Mouse (Mus musculus) left cerebral cortex, postnatal 10 days (tissue): ENCODE data around the gene Pced1b. TPM values are rescaled to one million over a fixed set of nuclear protein-coding genes. Genes with fewer than 3 reads are reported as not detected.

Experiments
- DNase-seq, 2 experiments: peaks; one replicate each; pipeline ENCODE4 v3.0.0; 2021 to 2022; ENCODE audit warnings: low spot score in 2 of 2, mixed read lengths in 1 of 2; ENCODE audit errors: extremely low spot score in 1 of 2
- intact Hi-C: fragments of 180-260 bp; cut with DNase I; formaldehyde crosslinking; loops from one replicate; pipeline ENCODE4 v1.15.1; 2025
- total RNA-seq, 2 experiments: library from RNA; stranded (reverse); gene quantifications; 2 replicates each; pipeline ENCODE4 v1.2.3; 2021

Gene Pced1b
- total RNA-seq, 2 experiments from 2014 or later: 7.0 to 7.2 TPM

GRCm38 (mm10) chr15:97318365-97319001 is 71.6 kb downstream of the Pced1b start:
- no peak for DNase-seq
- intact Hi-C loops: no loop called here

GRCm38 (mm10) chr15:97322821-97323220 is 75.9 kb downstream of the Pced1b start:
- no peak for DNase-seq
- intact Hi-C loops: no loop called here

DNA sequence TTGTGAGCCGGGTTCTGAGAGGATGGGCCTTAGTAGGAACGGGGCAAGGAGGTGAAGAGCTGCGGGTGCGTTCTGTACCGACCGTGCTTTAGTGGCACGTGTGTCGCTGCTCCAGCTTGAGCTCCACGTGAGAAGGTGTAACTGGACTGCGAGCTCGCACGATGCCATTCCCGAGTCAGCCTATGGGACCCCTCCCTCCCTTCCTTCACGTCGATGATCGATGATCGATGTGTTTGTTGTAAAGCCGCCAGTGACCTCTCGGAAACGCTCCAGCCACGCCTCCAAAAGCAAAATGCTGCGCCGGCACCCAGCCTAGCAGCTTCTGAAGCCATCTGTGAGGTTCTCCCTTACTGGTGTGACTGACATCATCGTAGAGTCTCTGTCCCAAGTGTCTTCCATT is 76.6 kb downstream of the Pced1b start:
- no peak for DNase-seq
- intact Hi-C loops: no loop called here

DNA sequence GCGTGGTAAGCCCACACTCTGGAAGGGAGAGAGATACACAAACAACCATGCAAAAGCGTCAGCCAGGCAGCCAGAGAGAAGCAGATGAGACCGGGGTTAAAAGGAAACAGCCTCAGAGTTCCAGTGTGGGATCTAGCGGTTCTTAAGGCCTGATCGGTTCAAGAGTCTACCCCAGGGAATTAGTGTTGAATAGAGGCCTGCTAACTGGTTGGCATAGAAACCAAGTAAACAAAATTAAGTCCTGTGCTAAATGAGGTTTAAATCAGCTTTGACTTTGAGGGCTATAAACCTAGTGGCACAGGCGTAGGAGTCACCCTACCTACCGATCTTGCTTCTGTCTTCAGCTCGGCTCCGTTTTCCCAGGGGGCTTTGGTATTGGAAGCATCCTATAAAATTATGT is 77.4 kb downstream of the Pced1b start:
- intact Hi-C loops: no loop called here

DNA sequence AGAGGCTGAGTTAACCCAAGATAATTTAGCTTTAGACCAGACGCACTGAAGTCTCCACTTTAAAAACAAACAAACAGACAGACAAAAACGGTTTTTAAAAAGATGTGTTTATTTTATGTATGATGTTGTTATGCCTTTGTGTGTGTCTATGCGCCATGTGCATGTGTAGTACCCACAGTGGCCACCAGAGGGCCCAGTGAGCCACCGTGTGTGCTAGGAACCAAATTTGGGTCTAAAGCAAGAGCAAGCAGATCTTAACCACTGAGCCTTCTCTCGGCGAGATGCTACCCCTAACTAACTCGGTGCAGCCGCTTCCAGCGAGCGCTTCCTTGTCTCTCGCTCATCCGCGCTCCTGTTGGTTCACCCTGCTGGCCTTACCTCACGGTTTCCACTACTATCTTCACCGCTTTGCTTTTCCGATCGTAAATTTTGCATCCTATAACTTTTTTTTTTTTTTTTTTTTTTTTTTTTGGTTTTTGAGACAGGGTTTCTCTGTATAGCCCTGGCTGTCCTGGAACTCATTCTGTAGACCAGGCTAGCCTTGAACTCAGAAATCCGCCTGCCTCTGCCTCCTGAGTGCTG is 80.7 kb downstream of the Pced1b start:
- intact Hi-C loops: no loop called here
- DNase-seq: no peak

More for the DNA sequence above, 77.4 kb downstream of the Pced1b start:
- no peak for DNase-seq

DNA sequence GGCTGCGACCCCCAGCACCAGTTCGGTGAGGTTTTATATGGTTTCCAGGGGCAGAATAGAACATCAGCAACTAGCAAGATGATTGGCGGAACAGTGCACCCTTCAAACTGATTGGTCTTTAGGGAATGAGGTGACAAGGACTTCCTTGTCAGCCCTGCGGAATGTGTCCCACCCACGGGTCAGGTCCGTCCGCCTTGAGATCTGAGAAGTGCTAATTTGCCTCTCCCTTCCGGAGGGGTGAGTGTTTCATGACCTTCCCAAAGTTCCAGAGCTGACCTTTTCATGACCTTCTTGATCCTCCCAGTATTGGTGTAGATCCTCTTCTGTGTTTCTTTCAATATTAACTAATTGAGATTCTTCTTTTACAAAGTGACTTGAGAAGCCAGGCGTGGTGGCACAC is 85.7 kb downstream of the Pced1b start:
- DNase-seq: no peak
- intact Hi-C loops: no loop called here

- DNase-seq: no peak
- intact Hi-C loops: no loop called here
Measured at GRCm38 (mm10) chr15:97337636-97338352, 90.9 kb downstream of the Pced1b start.

GRCm38 (mm10) chr15:97338377-97339060 is 91.6 kb downstream of the Pced1b start:
- DNase-seq: no peak
- intact Hi-C loops: no loop called here

DNA sequence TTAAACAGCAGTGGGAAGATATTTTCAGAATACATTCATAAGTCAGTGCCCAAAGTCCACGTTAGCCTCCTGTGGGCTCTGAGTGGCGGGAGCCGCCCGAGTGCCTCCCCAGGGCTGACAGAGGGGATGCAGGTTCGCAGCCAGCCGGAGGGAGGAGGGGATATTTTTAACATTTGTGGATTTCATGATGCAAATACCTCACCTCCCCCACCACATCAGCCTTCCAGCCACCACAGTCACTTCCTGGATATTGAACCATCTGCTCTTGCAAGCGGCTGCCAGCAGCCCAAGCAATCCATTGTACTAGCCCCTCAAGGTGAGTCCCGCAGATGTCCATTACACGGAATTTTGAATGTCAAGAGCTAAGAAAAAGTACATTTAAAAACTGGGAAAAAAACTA is 95.4 kb downstream of the Pced1b start:
- intact Hi-C loops: no loop called here
- no peak for DNase-seq

GRCm38 (mm10) chr15:97342945-97343344 is 96.0 kb downstream of the Pced1b start:
- intact Hi-C loops: no loop called here
- DNase-seq: no peak

GRCm38 (mm10) chr15:97343921-97344320 is 97.0 kb downstream of the Pced1b start:
- intact Hi-C loops: no loop called here
- no peak for DNase-seq

GRCm38 (mm10) chr15:97345110-97345509 is 98.2 kb downstream of the Pced1b start:
- intact Hi-C loops: no loop called here
- DNase-seq: no peak

DNA sequence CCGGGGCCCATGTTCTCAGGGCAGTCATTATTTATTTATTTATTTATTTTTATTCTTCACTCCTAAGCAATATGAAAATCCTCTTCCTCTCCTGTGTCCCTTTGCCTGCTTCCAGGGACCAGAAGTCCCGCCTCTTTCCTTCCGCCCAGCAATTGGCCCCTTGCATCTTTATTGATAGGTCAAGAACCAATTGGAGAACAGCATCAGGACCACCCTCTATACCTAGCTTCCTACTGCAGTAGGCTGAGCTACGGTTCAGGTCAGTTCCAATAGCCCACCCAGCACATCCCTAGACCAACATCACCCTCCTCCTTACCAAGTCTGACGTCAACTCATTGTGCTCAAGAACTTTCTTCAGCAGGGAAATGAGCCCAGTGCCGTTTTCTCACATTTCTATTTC is 99.0 kb downstream of the Pced1b start:
- no peak for DNase-seq
- intact Hi-C loops: no loop called here

DNA sequence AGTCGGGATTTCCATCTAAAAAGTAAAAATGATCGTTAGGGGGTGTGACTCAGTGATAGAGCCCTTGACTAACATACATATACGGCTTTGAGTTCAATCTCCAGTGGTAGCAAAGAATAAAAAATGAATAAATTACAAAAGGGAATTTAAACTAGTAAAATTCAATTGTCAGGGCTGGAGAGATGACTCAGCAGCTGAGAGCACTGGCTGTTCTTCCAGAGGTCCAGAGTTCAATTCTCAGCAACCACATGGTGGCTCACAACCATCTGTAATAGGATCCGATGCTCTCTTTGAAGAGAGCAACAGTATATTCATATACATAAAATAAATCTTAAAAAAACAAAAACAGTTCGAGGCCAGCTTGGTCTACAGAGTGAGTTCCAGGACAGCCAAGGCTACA is 99.5 kb downstream of the Pced1b start:
- DNase-seq: no peak
- intact Hi-C loops: no loop called here

DNA sequence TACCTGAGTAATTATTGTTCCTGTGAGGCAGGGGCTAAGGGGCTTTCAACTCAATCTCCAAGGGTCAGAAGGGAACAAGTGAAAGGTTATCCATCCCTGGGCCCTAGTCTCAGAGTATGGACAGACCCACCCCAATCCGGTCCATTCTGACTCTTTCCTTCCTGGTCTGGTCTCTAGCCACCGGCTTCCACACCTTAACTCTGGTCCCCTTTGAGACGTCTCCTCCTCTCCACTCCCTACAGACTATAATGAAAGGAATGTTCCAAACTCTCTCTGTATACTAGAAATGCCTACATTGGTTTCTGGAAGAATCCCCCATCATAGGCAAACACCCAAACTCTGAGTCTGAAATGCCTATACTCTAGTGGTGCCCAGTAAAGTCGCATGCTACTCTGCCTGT is 100.0 kb downstream of the Pced1b start:
- DNase-seq: no peak
- intact Hi-C loops: no loop called here

GRCm38 (mm10) chr15:97348566-97349315 is 101.8 kb downstream of the Pced1b start:
- DNase-seq: no peak
- intact Hi-C loops: no loop called here

DNA sequence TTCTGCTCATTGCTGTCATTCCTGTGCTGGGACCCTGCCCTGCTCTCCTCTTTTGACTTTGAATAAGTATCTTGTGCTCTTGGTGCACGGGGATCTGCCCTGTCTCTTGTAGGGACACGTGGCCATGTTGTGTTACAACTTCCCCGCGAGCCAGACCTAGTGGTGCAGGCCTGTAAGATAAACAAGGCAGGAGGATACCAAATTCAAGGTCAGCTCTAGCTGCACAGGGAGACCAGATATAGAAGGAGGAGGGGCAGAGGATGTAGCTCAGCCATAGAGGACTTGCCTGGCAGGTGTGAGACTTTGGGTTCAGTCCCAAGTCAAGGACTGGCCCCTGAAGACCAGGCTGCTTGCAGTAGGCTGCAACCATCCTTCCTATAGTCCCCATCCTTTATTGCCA is 103.6 kb downstream of the Pced1b start:
- intact Hi-C loops: no loop called here
- DNase-seq: no peak

- intact Hi-C loops: no loop called here
- DNase-seq: peak; percentile 36 to 63
Measured at GRCm38 (mm10) chr15:97351016-97351415, 104.1 kb downstream of the Pced1b start.

- DNase-seq: no peak
- intact Hi-C loops: no loop called here
Measured at GRCm38 (mm10) chr15:97351681-97352080, 104.8 kb downstream of the Pced1b start.
